Mouse (Mus musculus): ENCODE measurements around the gene Atrn.

- no peak for TF ChIP-seq CTCF (IDR thresholded peaks at IDR 0.05)
- TF ChIP-seq EP300 (IDR thresholded peaks at IDR 0.05), result no peak
Measured at GRCm38 (mm10) chr2:131060784-131061183, 154.5 kb downstream of the Atrn start.
